Mouse (Mus musculus) embryonic facial prominence, embryonic 11.5 days (tissue): ENCODE results near the gene Csnk1e. TPM values are rescaled to one million over a fixed set of nuclear protein-coding genes. Genes with fewer than 3 reads are reported as not detected.

Experiments used
- ATAC-seq: fragments of 200-750 bp; cut with Nextera tagmentation; replicated peaks from 2 replicates; pipeline ENCODE4 v1.8.0; 2017; ENCODE audit warnings: low read depth; ENCODE audit not compliant: insufficient number of reproducible peaks, low FRiP score, low TSS enrichment
- DNase-seq: peaks from one replicate; pipeline ENCODE4 v3.0.0-alpha.2; 2015; ENCODE audit warnings: low spot score
- H3K27ac ChIP-seq: fragments of 300-500 bp; sonication (generic); replicated peaks from 2 replicates; pipeline ENCODE4 v1.5.1; 2014; ENCODE audit warnings: mild to moderate bottlenecking, low read depth, low read length, control low read depth
- H3K27me3 ChIP-seq: fragments of 300-500 bp; sonication (generic); 2 replicates; pipeline ENCODE4 v1.6.1; 2014; ENCODE audit warnings: mild to moderate bottlenecking, low read length, moderate library complexity, mixed read lengths; ENCODE audit not compliant: control insufficient read depth, insufficient read depth
- H3K36me3 ChIP-seq: fragments of 300-500 bp; sonication (generic); replicated peaks from 2 replicates; pipeline ENCODE4 v1.6.1; 2014; ENCODE audit warnings: low read depth, mild to moderate bottlenecking, low read length, moderate library complexity, mixed read lengths; ENCODE audit not compliant: control insufficient read depth, insufficient read depth
- H3K4me1 ChIP-seq: fragments of 300-500 bp; sonication (generic); 2 replicates; pipeline ENCODE4 v1.6.1; 2014; ENCODE audit warnings: low read length, mixed read lengths; ENCODE audit not compliant: control insufficient read depth, insufficient read depth
- H3K4me2 ChIP-seq: fragments of 300-500 bp; sonication (generic); 2 replicates; pipeline ENCODE4 v1.6.1; 2014; ENCODE audit warnings: low read depth, mild to moderate bottlenecking, control low read depth, low read length, moderate library complexity
- H3K4me3 ChIP-seq: fragments of 300-500 bp; sonication (generic); 2 replicates; pipeline ENCODE4 v1.5.1; 2014; ENCODE audit warnings: low read depth, low read length, control low read depth
- H3K9ac ChIP-seq: fragments of 300-500 bp; sonication (generic); replicated peaks from 2 replicates; pipeline ENCODE4 v1.6.1; 2014; ENCODE audit warnings: mild to moderate bottlenecking, control low read depth, low read length
- H3K9me3 ChIP-seq: fragments of 300-500 bp; sonication (generic); replicated peaks from 2 replicates; pipeline ENCODE4 v1.6.1; 2016; ENCODE audit warnings: mild to moderate bottlenecking, low read length, inconsistent platforms, mixed read lengths; ENCODE audit not compliant: control insufficient read depth
- WGBS: fragments of 180-500 bp; shearing (Covaris S2); extraction: QIAGEN DNeasy Blood & Tissue Kit; methylation state at CpG from one replicate; pipeline ENCODE4 v1.1.7; 2014; 5-methylcytosine and 5-hydroxymethylcytosine counted together
- polyA plus RNA-seq: library from polyadenylated mRNA; unstranded; fragments of >200 nt; fragmentation: Nextera tagmentation; extraction: Ambion mirVana; gene quantifications from 2 replicates; pipeline ENCODE4 v1.2.1, GENCODE M21; 2014

Csnk1e gene
- polyA plus RNA-seq, 1 experiment from 2014 or later: 108 TPM

GRCm38 (mm10) chr15:79481181-79481688 is 25.9 kb upstream of the Csnk1e start:
- no peaks in the 10 kb centered on the region for H3K36me3 ChIP-seq
- 12% methylated on average over 15 of the region's 15 CpGs for WGBS
- H3K27ac ChIP-seq: no peak overlapping the region
- H3K27me3 ChIP-seq: peaks cover 5% of the 10 kb centered on the region; the same call in 1 of the 2 replicates
- H3K4me2 ChIP-seq: no peak overlapping the region
- no peak for DNase-seq
- H3K9me3 ChIP-seq: no peaks in the 10 kb centered on the region
- H3K4me3 ChIP-seq: no peak overlapping the region
- H3K9ac ChIP-seq: no peak overlapping the region; the same call in 1 of the 2 replicates
- no peak for ATAC-seq
- no peaks in the 10 kb centered on the region for H3K4me1 ChIP-seq

- H3K36me3 ChIP-seq: no peaks in the 10 kb centered on the region
- H3K4me1 ChIP-seq: no peaks in the 10 kb centered on the region
- H3K27ac ChIP-seq: no peak overlapping the region
- H3K27me3 ChIP-seq: peaks cover 5% of the 10 kb centered on the region; the same call in 1 of the 2 replicates
- H3K4me3 ChIP-seq: no peak overlapping the region
- no peaks in the 10 kb centered on the region for H3K9me3 ChIP-seq
- ATAC-seq: no peak
- no peak overlapping the region for H3K9ac ChIP-seq
- WGBS: 46% methylated on average over 6 of the region's 6 CpGs
- no peak for DNase-seq
- no peak overlapping the region for H3K4me2 ChIP-seq
Observed at GRCm38 (mm10) chr15:79477227-79477626, 21.9 kb upstream of the Csnk1e start.

DNA sequence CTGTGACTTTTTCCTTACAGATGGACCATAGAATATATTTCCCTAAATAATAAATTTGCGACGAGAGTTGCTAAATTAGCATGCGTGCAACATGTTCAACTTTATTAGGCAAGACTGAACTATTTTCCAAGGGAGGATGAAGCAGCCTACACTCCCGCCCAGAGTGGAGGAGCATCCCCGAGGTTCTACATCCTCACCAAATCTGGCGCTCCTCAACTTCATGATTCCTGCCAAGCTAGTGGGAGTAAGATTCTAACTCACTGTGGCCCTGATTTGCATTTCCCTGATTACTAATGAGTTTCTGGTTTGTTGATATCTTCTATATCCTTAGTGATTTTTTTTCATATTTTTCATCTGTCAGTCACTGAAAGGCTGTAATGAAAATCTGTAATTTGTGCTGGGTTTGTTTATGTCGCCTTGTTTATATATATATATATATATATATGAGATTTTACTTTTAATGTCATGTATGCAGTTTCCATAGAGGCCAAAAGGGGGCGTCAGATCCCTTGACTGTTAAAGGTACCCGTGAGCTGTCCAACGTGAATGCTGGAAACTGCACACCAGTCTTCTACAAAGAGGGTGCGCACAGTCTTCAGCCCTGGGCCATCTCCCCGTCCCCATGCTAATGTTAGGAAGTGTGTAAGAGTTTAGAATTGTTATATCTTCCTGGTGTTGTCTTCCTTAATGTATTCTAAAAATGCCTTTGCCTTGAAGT is 18.4 kb upstream of the Csnk1e start:
- Histone ChIP-seq H3K4me2 (no peak overlapping the region), H3K4me3 (no peak overlapping the region), H3K36me3 (no peaks in the 10 kb centered on the region), H3K9me3 (no peaks in the 10 kb centered on the region), H3K27ac (no peak overlapping the region), H3K4me1 (no peaks in the 10 kb centered on the region), H3K9ac (no peak overlapping the region), H3K27me3 (0 out of 2 replicates have a peak, but pooled peaks cover 2% of the 10 kb centered on the region)
- WGBS: 52% methylated on average over 12 of the region's 12 CpGs
- no peak for ATAC-seq
- no peak for DNase-seq

- Histone ChIP-seq H3K27ac (no peak overlapping the region), H3K4me1 (no peaks in the 10 kb centered on the region), H3K36me3 (no peaks in the 10 kb centered on the region), H3K27me3 (0 out of 2 replicates have a peak, but pooled peaks cover 2% of the 10 kb centered on the region), H3K4me3 (no peak overlapping the region), H3K9ac (no peak overlapping the region), H3K4me2 (no peak overlapping the region), H3K9me3 (no peaks in the 10 kb centered on the region)
- DNase-seq (no peak), ATAC-seq (no peak)
- WGBS: 89% methylated on average over 5 of the region's 5 CpGs
Observed at GRCm38 (mm10) chr15:79473042-79473441, 17.7 kb upstream of the Csnk1e start.

DNA sequence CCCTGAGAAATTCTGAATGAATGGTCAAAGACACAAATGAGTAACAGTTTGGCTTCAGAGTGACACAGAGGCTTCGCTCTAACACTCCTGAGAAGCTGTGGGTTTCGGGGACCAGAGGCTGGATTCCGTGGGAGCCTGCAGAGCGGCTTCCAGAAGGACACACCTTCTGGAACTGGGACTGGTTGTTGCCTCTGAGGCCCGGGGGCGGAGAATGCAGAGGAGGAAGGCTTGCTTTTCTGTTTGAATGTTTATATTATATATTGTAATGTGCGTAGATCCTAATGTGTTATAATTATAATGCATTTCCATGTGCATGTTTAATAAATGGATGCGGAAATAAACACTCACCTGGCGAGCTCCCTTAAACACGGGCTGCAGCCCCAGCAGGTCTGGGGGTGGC is 15.7 kb upstream of the Csnk1e start:
- Histone ChIP-seq H3K27me3 (peaks cover 2% of the 10 kb centered on the region; the same call in 1 of the 2 replicates), H3K27ac (no peak overlapping the region), H3K9me3 (no peaks in the 10 kb centered on the region), H3K36me3 (no peaks in the 10 kb centered on the region), H3K9ac (no peak overlapping the region), H3K4me2 (no peak overlapping the region), H3K4me1 (no peaks in the 10 kb centered on the region), H3K4me3 (no peak overlapping the region; the same call in 1 of the 2 replicates)
- ATAC-seq (no peak), DNase-seq (no peak)
- 53% methylated on average over 10 of the region's 10 CpGs for WGBS

DNA sequence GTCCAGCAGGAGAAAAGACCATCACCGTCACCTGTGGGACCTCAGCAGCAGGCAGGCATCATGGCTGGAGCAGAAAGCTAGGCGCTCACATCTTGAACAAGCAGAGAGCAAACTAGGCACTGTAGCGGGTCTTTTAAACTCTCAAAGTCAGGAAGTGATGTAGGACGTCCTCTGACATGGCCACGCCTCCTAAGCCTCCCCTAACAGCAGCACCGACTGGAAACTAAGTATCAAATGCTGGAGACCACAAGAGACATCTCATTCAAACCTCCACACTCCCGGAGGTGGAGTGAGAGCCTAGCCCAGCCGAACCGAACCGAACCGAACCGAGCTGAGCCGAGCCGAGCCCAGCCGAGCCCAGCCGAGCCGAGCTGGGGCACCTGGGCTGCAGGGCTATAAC is 15.2 kb upstream of the Csnk1e start:
- H3K36me3 ChIP-seq: no peaks in the 10 kb centered on the region
- no peak overlapping the region for H3K4me2 ChIP-seq
- H3K4me3 ChIP-seq: no peak overlapping the region; the same call in 1 of the 2 replicates
- WGBS: 31% methylated on average over 17 of the region's 17 CpGs
- peaks cover 2% of the 10 kb centered on the region; the same call in 1 of the 2 replicates for H3K27me3 ChIP-seq
- H3K9ac ChIP-seq: no peak overlapping the region; the same call in 1 of the 2 replicates
- DNase-seq (peak; percentile 49), ATAC-seq (no peak)
- H3K9me3 ChIP-seq: no peaks in the 10 kb centered on the region
- no peak overlapping the region for H3K27ac ChIP-seq
- H3K4me1 ChIP-seq: no peaks in the 10 kb centered on the region

GRCm38 (mm10) chr15:79469577-79469976 is 14.2 kb upstream of the Csnk1e start:
- 63% methylated on average over 5 of the region's 5 CpGs for WGBS
- Histone ChIP-seq H3K4me2 (no peak overlapping the region), H3K27ac (no peak overlapping the region), H3K9ac (no peak overlapping the region), H3K4me3 (no peak overlapping the region), H3K27me3 (peaks cover 2% of the 10 kb centered on the region; the same call in 1 of the 2 replicates), H3K36me3 (no peaks in the 10 kb centered on the region), H3K4me1 (no peaks in the 10 kb centered on the region), H3K9me3 (no peaks in the 10 kb centered on the region)
- DNase-seq (no peak), ATAC-seq (no peak)

- Histone ChIP-seq H3K36me3 (no peaks in the 10 kb centered on the region), H3K9me3 (no peaks in the 10 kb centered on the region), H3K4me3 (no peak overlapping the region), H3K9ac (no peak overlapping the region), H3K27me3 (peaks cover 2% of the 10 kb centered on the region; the same call in 1 of the 2 replicates), H3K4me1 (no peaks in the 10 kb centered on the region), H3K27ac (no peak overlapping the region), H3K4me2 (no peak overlapping the region)
- DNase-seq (peak; percentile 91), ATAC-seq (peak; percentile 88)
- 5% methylated on average over 18 of the region's 18 CpGs for WGBS
Observed at GRCm38 (mm10) chr15:79466601-79467286, 11.4 kb upstream of the Csnk1e start.
